Mouse (Mus musculus) heart, embryonic 10.5 days (tissue): ENCODE data around the gene Numbl. TPM values are rescaled to one million over a fixed set of nuclear protein-coding genes. Genes with fewer than 3 reads are reported as not detected.

ENCODE experiments used
- DNase-seq: peaks from one replicate; pipeline ENCODE4 v3.0.0-alpha.2; 2017; ENCODE audit warnings: low spot score
- H3K27ac ChIP-seq: fragments of 300-500 bp; sonication (generic); 2 replicates; pipeline ENCODE4 v1.5.1; 2016; ENCODE audit warnings: mild to moderate bottlenecking
- H3K27me3 ChIP-seq: fragments of 300-500 bp; sonication (generic); 2 replicates; pipeline ENCODE4 v1.6.1; 2016; ENCODE audit warnings: mild to moderate bottlenecking; ENCODE audit not compliant: poor library complexity, insufficient read depth, severe bottlenecking
- H3K36me3 ChIP-seq: fragments of 300-500 bp; sonication (generic); 2 replicates; pipeline ENCODE4 v1.6.1; 2016; ENCODE audit warnings: mild to moderate bottlenecking, moderate library complexity
- H3K4me1 ChIP-seq: fragments of 300-500 bp; sonication (generic); 2 replicates; pipeline ENCODE4 v1.6.1; 2016; ENCODE audit warnings: mild to moderate bottlenecking
- H3K4me3 ChIP-seq: fragments of 300-500 bp; sonication (generic); 2 replicates; pipeline ENCODE4 v1.5.1; 2016; ENCODE audit warnings: mild to moderate bottlenecking, moderate library complexity
- H3K9me3 ChIP-seq: fragments of 300-500 bp; sonication (generic); 2 replicates; pipeline ENCODE4 v1.6.1; 2016; ENCODE audit warnings: mild to moderate bottlenecking, moderate library complexity
- WGBS: fragments of 180-500 bp; shearing (Covaris S2); methylation state at CpG from one replicate; pipeline ENCODE4 v1.1.7; 2016; 5-methylcytosine and 5-hydroxymethylcytosine counted together
- polyA plus RNA-seq: library from polyadenylated mRNA; unstranded; fragments of >200 nt; fragmentation: Nextera tagmentation; extraction: Ambion mirVana; gene quantifications from 2 replicates; pipeline ENCODE4 v1.2.1, GENCODE M21; 2016

The Numbl gene
- polyA plus RNA-seq, 1 experiment from 2014 or later, result 9.6 TPM

DNA sequence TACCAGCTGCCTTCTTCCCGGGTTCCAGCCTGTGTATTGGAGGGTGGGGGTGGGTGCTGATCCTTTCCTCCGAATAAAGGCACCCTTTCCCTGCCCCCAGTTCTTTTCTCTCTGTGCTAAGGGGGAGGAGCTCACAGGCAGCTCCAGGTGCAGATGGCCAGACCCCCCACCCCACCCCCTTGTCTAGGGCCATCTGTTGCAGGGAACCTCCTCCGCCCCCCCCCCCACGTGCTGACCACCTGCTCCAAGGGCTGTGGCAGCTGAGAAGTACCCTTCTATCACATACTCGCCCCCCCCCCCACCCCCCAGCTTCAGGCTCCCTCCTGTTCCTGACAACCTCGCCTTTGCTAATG is 405 bp upstream of the Numbl start:
- Histone ChIP-seq H3K4me3 (peak overlapping the region; percentile 92), H3K4me1 (peaks cover 37% of the 10 kb centered on the region), H3K9me3 (no peaks in the 10 kb centered on the region), H3K27me3 (no peaks in the 10 kb centered on the region), H3K36me3 (peaks cover 14% of the 10 kb centered on the region), H3K27ac (peak overlapping the region; percentile 92)
- DNase-seq, result no peak
- WGBS, result 0% methylated on average over 3 of the region's 6 CpGs

DNA sequence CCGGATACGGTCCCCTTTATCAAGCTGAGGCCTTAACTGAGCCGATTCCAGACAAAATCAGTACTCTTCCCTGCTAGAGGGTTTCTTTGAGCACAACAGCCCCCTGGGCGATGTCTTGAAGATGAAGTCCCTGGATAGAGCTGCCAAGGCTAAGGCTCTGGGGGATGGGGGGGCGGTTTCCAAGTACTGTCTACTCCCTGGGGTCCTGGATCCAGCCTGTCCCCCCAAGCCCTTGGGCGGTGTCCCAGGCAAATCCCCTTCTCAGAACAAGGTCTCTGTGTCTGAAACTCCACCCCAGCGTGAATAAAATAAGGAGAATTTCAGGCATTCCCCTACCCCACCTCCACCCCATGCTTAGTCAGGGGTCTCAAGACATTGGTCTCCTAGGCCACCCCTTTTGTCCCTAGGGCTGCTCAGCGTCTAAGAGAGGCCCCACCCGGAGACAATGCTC is 1.1 kb downstream of the Numbl start:
- Histone ChIP-seq H3K27ac (peak overlapping the region; percentile 92), H3K4me3 (peak overlapping the region; percentile 92), H3K9me3 (no peaks in the 10 kb centered on the region), H3K4me1 (peaks cover 37% of the 10 kb centered on the region), H3K36me3 (peaks cover 13% of the 10 kb centered on the region), H3K27me3 (no peaks in the 10 kb centered on the region)
- 3% methylated on average over 9 of the region's 9 CpGs for WGBS
- DNase-seq, result no peak

DNA sequence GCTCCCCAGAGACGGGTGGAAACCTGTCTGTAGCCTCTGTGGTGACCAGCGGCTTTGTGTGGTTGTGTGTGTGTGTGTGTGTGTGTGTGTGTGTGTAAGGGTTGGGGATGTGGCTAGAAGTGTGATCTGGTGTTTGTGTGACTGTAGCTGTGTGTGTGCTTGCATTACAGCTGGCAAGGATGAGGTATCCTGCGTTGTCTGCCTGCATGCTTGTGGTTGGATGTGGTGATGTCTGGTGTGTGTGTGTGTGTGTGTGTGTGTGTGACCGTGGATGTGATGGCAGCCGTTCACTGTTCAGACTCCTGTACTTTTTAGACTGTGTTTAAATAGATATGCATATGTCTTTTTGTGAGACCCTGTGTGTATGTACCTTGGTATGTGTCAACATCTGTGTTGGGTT is 1.5 kb downstream of the Numbl start:
- WGBS, result 44% methylated on average over 5 of the region's 5 CpGs
- Histone ChIP-seq H3K4me1 (peaks cover 37% of the 10 kb centered on the region), H3K4me3 (peak overlapping the region; percentile 92), H3K9me3 (no peaks in the 10 kb centered on the region), H3K27ac (peak overlapping the region; percentile 92), H3K36me3 (peaks cover 10% of the 10 kb centered on the region), H3K27me3 (no peaks in the 10 kb centered on the region)
- DNase-seq, result no peak

DNA sequence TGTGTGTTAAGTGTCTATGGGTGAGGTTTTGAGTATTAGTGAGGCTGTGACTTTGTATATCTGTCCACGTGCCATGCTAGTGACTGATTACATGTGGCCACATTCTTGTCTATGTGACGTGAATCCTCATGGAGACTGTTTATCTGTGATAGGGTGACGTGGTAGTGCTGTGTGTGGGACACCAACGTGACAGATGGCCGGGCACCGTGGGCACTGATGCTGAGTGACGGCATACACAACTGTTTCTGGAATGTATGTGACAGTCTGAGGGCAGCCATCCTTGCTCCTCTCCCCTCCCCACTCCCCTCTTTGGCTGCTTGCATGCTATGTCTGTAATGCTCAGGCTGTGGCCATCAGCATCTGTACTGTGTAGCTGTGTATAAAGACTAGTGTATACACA is 2.6 kb downstream of the Numbl start:
- H3K9me3 ChIP-seq, result no peaks in the 10 kb centered on the region
- no peak overlapping the region for H3K4me3 ChIP-seq
- H3K4me1 ChIP-seq, result peaks cover 32% of the 10 kb centered on the region
- no peak overlapping the region for H3K27ac ChIP-seq
- 79% methylated on average over 7 of the region's 7 CpGs for WGBS
- no peaks in the 10 kb centered on the region for H3K27me3 ChIP-seq
- DNase-seq, result no peak
- peaks cover 14% of the 10 kb centered on the region for H3K36me3 ChIP-seq

DNA sequence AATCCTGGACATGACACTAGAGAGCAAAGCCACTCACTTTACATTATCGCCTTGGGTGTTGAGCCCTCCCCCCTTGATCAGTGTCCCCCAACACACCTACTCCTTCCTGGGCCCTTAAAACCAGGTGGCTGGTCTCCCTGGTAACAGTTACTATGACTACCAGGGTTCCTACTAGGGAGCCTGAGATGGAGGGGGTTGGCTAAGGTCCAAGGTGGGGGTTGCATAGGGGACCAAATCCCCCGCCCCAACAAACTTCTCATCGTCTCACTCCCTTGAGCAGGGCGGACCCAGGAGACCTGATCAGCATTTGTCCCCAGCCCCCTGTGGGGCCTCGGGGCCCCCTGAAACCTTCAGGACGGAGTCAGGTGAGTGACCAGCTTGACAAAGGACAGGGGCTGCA is 3.7 kb downstream of the Numbl start:
- Histone ChIP-seq H3K9me3 (no peaks in the 10 kb centered on the region), H3K4me1 (peaks cover 30% of the 10 kb centered on the region), H3K27ac (no peak overlapping the region), H3K4me3 (no peak overlapping the region), H3K36me3 (peaks cover 18% of the 10 kb centered on the region), H3K27me3 (no peaks in the 10 kb centered on the region)
- WGBS, result 81% methylated on average over 6 of the region's 6 CpGs
- no peak for DNase-seq

DNA sequence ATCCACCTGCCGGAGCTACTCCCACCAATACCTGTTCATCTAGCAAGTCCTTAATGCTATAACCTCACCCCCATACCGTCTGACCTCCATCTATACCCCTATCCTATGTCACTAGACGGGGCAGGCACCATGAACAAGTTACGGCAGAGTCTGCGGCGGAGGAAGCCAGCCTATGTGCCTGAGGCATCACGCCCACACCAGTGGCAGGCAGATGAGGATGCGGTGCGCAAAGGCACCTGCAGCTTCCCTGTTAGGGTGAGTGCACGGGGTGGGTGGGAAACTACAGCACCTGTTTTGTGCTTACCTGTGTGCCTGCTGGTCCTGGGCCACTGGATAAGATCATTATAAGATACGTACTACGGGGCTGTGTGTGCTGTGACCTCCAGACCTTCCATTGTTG is 6.5 kb downstream of the Numbl start:
- 89% methylated on average over 12 of the region's 12 CpGs for WGBS
- H3K36me3 ChIP-seq, result peaks cover 40% of the 10 kb centered on the region
- H3K27ac ChIP-seq, result no peak overlapping the region
- no peak for DNase-seq
- peaks cover 13% of the 10 kb centered on the region for H3K4me1 ChIP-seq
- no peaks in the 10 kb centered on the region for H3K27me3 ChIP-seq
- no peaks in the 10 kb centered on the region for H3K9me3 ChIP-seq
- H3K4me3 ChIP-seq, result no peak overlapping the region

DNA sequence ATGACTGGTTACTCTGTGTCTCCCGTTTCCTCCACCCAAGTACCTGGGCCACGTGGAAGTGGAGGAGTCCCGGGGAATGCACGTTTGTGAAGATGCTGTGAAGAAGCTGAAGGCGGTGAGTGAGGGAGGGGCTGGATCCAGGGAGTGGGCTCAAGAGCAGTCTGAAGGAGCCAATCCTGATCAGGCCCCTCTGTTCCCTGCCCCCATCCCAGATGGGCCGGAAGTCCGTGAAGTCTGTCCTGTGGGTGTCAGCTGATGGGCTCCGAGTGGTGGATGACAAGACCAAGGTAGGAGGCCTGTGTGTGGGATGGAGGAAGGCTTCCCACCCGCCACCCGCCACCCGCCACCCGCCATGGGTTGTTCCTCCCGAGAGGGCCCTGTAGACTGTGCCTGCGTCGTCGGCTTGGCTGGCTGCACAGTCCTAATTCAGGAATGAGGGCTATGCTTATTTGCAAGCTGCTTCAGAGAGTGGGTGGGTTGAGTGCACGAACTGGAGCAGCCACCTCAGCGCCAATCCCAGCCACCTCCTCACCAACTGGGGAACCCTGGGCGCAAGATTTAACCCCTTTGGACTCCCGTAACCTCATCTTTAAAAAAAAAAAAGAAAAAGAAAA is 8.4 kb downstream of the Numbl start:
- 51% methylated on average over 20 of the region's 20 CpGs for WGBS
- peak overlapping the region; percentile 72; the same call in 1 of the 2 replicates for H3K27ac ChIP-seq

DNA sequence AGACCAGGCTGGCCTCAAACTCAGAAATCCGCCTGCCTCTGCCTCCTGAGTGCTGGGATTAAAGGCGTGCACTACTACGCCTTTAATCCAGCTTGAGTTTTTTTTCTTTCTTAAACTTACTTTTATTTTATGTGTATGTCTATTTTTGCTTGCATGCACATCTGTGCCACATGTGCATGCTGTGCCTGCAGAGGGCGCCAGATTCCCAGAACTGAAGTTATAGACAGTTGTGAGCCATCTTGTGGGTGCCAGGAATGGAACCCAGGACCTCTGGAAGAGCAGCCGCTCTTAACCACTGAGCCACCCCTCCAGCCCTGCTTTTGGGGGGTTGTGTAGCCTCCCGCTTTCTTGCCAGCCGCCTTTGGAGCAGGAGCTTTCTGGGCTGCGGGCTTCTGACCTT is 13.2 kb downstream of the Numbl start:
- peaks cover 11% of the 10 kb centered on the region; the same call in 1 of the 2 replicates for H3K4me1 ChIP-seq

More for the DNA sequence above, 8.4 kb downstream of the Numbl start:
- peaks cover 12% of the 10 kb centered on the region; the same call in 1 of the 2 replicates for H3K4me1 ChIP-seq
- peak overlapping the region; percentile 37 for H3K4me3 ChIP-seq
- H3K9me3 ChIP-seq, result no peaks in the 10 kb centered on the region
- H3K27me3 ChIP-seq, result no peaks in the 10 kb centered on the region
- DNase-seq, result no peak
- H3K36me3 ChIP-seq, result peaks cover 56% of the 10 kb centered on the region

DNA sequence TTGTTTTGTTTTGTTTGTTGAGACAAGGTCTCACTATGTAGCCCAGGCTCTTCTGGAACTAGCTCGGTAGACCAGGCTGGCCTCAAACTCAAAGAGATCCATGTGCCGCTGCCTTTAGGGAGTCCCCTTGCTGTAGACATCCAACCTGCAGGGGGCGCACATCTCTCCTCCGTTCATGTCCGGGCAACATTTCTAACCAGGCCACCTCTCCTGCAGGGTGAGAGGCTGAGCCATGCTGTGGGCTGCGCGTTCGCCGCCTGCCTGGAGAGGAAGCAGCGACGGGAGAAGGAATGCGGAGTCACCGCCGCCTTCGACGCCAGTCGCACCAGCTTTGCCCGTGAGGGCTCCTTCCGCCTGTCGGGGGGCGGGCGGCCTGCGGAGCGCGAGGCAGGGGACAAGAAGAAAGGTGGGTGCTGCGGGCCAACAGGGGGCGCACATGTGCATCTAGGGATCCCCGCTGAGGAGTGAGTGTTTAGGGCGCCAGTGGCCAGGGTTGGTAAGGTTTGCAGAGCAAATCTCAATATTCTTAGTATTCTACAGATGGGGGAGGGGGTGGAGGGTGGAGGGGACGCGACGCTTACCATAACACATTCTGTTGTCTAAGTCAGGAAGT is 15.6 kb downstream of the Numbl start:
- WGBS, result 44% methylated on average over 32 of the region's 32 CpGs
- Histone ChIP-seq H3K4me1 (peaks cover 3% of the 10 kb centered on the region; the same call in 1 of the 2 replicates), H3K36me3 (peaks cover 81% of the 10 kb centered on the region), H3K27ac (peak overlapping the region; percentile 73; the same call in 1 of the 2 replicates), H3K9me3 (no peaks in the 10 kb centered on the region), H3K27me3 (no peaks in the 10 kb centered on the region), H3K4me3 (peak overlapping the region; percentile 47)
- DNase-seq, result peak; percentile 84

More for the DNA sequence above, 13.2 kb downstream of the Numbl start:
- H3K36me3 ChIP-seq, result peaks cover 73% of the 10 kb centered on the region
- H3K4me3 ChIP-seq, result no peak overlapping the region
- H3K27ac ChIP-seq, result no peak overlapping the region
- no peaks in the 10 kb centered on the region for H3K27me3 ChIP-seq
- DNase-seq, result no peak
- WGBS, result 81% methylated on average over 8 of the region's 8 CpGs
- no peaks in the 10 kb centered on the region for H3K9me3 ChIP-seq

DNA sequence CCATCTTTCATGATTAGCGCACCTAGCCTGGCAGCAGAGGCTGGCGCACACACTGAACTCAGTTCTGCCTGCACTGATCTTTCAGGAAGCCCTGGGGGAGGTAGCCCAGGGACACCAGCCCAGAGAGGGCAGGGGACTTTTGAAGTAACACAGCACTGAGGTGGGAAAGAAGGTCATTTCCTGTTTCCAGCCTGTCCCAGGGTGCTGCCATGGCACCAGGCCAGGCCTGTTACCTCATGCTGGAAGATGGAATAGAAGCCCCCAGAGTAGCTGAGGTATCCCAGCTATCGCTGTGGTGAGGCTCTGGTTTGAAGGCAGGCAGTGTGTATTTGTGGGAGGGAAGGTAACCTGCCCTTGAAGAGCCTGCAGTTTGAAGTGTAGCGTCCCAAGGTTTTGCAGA is 16.7 kb downstream of the Numbl start:
- Histone ChIP-seq H3K9me3 (no peaks in the 10 kb centered on the region), H3K4me1 (peaks cover 3% of the 10 kb centered on the region; the same call in 1 of the 2 replicates), H3K4me3 (no peak overlapping the region), H3K27ac (no peak overlapping the region), H3K36me3 (peaks cover 80% of the 10 kb centered on the region), H3K27me3 (no peaks in the 10 kb centered on the region)
- WGBS, result 88% methylated on average over 4 of the region's 4 CpGs
- DNase-seq, result no peak

DNA sequence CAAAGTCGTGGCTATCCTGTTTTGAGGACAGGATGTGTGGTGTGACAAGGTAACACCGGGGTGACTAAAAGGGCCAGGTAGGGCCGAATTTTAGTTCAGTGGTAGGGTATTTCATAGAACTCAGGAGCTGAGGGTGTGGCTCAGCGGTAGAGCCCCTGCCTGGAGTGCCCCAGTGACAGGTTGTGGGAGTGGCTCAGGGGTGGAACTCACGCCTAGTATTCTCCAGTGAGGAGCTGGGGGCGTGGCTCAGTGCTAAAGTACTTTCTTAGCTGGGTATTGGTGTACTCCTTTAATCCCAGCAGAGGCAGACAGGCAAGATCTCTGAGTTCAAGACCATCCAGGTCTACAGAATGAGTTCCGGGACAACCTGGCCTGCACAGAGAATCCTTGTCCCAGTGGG is 17.8 kb downstream of the Numbl start:
- peaks cover 3% of the 10 kb centered on the region; the same call in 1 of the 2 replicates for H3K4me1 ChIP-seq
- H3K27ac ChIP-seq, result no peak overlapping the region
- H3K27me3 ChIP-seq, result no peaks in the 10 kb centered on the region
- WGBS, result 61% methylated on average over 7 of the region's 7 CpGs
- H3K36me3 ChIP-seq, result peaks cover 77% of the 10 kb centered on the region
- no peak for DNase-seq
- H3K9me3 ChIP-seq, result no peaks in the 10 kb centered on the region
- H3K4me3 ChIP-seq, result no peak overlapping the region

DNA sequence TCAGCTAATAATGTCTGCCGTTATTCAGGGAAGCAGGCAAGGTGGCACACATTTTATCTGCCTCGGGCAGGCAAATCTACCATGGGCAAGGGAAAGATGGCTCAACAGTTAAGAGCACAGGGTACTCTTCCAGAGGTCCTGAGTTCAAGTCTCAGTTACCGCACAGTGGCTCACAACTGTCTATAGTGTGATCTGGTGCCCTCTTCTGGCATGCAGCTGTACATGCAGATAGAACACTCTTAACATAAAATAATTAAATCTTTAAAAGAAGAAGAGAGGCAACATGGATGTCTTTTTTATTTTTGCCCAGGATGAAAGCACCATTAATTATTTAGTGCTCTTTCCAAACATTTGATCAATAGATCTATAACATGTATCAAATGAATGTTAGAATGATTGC is 19.0 kb downstream of the Numbl start:
- no peak for DNase-seq
- no peak overlapping the region for H3K27ac ChIP-seq
- H3K36me3 ChIP-seq, result peaks cover 75% of the 10 kb centered on the region
- 89% methylated on average over 3 of the region's 3 CpGs for WGBS
- no peaks in the 10 kb centered on the region for H3K9me3 ChIP-seq
- no peaks in the 10 kb centered on the region for H3K27me3 ChIP-seq
- H3K4me1 ChIP-seq, result peaks cover 3% of the 10 kb centered on the region; the same call in 1 of the 2 replicates
- H3K4me3 ChIP-seq, result no peak overlapping the region

DNA sequence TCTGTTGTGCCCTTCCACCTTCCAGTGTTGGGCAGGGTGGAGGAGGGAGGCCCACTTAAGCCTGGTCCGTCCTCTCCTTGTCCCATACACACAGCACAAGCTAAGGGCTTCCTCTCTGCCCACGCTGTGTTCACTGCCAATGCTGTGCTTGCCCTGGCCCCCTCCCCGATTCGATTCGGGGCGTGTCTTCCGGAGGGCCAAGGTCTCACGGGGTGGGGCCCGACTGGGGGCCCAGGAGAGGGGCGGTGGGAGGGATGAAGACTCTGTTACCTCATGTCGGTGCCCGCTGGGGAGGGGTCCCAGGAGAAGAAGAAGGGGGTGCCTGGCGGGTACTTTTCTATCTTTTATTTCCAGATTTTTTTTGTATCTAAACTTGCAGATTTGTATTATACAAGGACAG is 23.5 kb downstream of the Numbl start:
- Histone ChIP-seq H3K9me3 (no peaks in the 10 kb centered on the region), H3K27me3 (peaks cover 15% of the 10 kb centered on the region; the same call in 1 of the 2 replicates), H3K27ac (no peak overlapping the region), H3K4me3 (no peak overlapping the region), H3K4me1 (peaks cover 10% of the 10 kb centered on the region; the same call in 1 of the 2 replicates), H3K36me3 (peaks cover 46% of the 10 kb centered on the region)
- 58% methylated on average over 13 of the region's 13 CpGs for WGBS
- no peak for DNase-seq
